Mouse (Mus musculus) kidney, postnatal 36 days (tissue): ENCODE results near the gene Ppcdc.
"Not testable (repeated sequence)": the region's sequence is repeated elsewhere in the genome, so short reads cannot be mapped to it uniquely, and the experiment has no call there.

Experiments used
- DNase-seq, 2 experiments: peaks; one replicate each; pipeline ENCODE4 v3.0.0; 2021 to 2022; ENCODE audit warnings: mixed read lengths in 2 of 2

Gene Ppcdc

DNA sequence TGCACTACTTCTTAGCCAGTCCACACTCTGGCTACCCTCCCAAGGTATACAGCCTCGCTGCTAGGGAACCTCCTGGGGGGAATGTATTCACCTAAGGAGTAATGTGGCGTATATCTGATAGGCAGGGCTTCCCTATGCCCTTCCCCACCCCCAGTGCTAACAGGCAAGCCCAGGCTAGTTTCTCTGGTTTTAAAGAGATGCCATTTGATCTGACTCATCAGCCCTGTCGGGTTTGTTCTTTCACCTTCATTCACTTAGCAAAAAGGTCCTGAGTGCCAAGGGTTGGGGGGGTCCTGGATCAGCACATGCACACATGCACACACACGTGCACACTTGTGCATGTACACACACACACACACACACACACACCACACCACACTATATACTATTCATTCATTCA is 12.0 kb downstream of the Ppcdc start:
- no peak for DNase-seq

DNA sequence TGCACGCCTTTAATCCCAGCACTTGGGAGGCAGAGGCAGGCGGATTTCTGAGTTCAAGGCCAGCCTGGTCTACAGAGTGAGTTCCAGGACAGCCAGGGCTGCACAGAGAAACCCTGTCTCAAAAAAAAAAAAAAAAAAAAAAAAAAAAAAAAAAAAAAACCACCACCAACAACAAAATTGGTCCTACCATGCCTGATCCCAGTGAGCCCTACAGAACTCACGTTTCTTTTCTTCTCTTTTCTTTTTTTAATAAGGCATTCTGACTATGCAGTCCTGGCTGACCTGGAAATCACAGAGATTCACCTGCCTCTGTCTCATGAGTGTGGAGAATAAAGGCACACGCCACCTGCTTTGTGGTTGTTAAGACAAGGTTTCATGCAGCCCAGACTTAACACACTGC is 12.8 kb downstream of the Ppcdc start:
- not testable (repeated sequence) for DNase-seq

DNA sequence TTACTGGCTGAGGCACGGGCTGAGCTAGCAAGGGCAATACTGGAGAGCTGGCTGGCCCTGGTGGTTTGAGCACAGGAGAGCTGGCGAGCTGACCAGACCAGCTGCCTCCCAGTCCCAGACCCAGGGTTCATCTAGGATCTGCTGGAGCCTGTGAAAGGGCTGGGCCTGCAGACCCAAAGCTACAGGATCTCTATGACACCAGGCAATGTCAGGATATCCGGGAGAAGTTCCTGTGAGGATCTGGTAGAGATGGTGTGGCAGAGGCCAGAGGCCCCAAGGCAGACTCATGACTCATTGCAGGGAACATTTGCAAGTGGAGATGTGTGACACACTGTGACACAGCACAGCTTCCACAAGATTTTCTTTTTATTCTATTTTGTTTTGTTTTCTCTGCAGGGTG is 14.8 kb downstream of the Ppcdc start:
- peak; percentile 18 to 54 for DNase-seq

DNA sequence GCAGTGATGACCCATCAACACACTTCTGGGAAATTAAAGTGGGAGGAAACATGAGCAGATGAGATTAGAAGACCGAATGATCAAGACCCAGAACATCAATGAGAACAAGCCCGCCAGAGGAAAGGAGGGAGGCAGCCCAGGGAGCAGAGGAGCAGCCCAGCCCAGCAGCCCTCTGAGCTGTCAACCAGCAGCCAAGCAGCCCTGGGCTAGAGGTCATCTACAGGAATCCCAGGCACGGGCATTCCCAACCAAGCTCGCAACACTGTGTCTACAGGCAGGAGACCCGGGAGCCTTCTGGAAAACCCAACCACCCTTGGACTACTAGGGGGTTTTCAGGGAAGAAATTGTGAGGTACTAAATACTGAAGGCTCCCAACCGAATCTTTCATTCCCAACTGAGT is 15.9 kb downstream of the Ppcdc start:
- no peak for DNase-seq

DNA sequence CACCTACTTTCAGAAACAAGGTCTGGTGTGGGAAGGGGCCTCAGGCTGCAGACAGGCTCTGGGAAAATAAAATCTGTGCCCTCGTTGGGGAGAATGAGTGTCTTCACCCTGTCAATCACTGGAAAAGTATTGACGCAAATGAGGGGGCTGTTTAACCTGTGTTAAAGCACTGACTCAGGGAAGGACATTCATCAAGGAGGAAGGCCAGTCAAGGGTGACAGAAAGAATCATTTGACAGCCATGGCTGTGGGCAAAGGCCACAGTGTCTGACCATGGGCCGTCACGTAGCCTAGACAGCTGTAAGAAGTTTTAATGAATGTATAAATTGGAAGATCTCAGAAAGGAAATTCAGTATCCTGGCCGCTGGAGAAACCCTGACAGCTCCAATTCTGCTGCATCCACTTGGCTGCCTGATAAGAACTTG is 18.2 kb downstream of the Ppcdc start:
- DNase-seq, result peak; percentile 19 to 24

DNA sequence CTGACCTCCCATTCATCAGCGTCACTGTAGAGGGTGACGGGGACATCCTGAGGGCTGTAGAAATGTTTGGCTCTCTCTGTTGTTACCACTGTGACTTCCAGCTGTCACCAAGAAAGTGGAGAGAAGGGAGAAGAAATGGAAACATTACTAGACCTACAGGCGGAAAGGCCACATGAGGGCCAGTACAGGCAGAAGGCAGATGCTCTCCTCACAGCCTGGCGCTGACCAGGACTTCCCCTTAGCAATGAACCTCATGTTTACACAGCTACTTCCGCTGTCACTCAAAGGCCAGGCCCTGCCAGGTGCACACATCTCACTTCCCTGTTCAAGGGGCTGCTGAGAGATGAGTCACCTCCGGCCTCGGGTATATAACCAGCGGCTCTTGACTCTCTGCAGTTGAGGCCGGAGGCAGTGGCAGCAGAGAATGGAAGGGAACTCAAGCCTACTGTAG is 18.8 kb downstream of the Ppcdc start:
- DNase-seq, result peak; percentile 67 to 78

DNA sequence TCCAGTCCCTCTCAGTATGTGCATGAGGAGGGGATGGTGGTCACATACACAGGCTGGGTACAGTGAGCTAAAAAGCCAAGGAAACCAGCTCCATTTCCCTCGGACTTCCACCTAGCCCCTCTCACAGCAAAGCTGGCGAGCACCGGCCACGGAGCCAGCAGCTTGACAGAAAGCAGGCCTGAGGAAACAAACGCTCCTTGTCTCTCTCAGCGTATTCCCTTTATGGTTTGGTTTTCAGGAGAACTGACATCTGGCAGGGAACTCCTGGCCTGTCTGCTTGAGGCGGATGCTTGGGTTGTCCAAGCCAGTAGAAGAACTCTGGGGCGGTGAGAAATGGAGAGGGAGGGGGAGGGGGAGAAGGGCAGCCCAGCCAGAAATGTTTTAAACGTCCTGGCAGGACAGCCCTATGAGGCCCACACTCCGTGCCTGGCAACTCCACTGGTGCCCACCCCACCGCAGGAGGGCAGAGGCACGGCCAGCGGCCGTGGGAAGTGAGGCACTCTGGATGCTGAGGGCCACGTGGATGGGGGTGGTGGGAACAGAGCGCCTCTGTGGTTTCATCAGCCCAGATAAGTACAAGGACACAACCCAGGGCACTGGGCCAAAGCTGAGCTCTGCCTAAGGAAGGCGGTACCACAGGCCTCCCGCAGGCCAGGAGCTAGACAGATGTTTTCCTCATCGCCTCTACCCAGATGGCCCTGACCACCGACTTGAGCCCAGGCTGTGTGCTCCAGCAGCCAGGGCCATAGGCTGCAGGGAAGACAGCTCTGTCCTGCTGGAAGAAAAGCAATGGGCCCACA is 19.4 kb downstream of the Ppcdc start:
- peak; percentile 89 for DNase-seq

DNA sequence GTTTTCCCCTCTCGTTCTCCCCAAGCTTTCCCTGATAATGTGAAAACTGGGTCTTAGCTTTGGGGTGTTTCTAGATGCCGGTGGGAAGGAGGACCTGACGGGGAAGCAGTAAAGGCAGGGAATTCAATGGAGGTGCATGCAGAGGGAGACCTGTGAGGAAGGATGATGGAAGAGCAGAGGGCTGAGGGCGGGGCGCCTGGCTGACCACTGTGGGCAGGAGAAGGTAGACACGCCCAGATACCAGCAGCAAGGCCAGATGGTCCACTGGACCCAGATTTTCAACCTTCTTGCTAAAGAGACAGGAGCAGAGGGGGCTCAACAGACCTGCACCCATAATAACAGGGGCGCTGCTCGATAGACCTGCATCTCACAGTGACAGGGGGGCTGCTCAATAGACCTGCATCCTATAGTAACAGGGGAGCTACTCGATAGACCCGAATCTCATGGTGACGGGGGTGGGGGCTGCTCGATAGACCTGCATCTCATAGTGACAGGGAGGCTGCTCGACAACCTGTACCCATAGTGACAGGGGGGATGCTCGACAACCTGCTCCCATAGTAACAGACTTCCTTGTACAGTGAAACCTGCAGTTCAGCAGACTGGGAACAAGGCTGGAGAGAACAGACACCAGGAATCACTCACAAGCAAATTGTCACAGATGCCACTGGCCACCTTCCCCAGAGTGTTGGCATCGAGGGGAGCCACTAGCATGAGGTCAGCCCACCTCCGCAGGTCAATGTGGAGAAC is 20.2 kb downstream of the Ppcdc start:
- DNase-seq, result no peak

DNA sequence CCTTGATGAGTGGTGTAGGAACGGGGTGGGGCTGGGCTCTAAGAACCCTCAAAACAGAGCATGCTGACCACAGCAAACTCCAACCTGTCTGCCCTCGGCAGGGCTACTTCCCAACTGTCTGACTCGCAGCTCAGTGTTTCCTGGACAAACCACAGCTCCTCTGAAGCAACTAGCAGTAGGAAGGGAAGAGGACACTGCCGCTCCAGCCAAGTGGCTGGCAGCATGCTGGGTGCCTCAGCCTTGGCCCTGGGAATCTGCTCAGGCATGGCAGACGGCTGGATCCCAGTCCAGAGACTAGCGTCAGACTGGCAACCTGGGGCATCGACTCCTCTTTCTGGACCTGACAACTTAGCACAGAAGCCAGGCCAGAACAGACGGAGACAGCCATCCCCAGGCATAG is 22.6 kb downstream of the Ppcdc start:
- no peak for DNase-seq

DNA sequence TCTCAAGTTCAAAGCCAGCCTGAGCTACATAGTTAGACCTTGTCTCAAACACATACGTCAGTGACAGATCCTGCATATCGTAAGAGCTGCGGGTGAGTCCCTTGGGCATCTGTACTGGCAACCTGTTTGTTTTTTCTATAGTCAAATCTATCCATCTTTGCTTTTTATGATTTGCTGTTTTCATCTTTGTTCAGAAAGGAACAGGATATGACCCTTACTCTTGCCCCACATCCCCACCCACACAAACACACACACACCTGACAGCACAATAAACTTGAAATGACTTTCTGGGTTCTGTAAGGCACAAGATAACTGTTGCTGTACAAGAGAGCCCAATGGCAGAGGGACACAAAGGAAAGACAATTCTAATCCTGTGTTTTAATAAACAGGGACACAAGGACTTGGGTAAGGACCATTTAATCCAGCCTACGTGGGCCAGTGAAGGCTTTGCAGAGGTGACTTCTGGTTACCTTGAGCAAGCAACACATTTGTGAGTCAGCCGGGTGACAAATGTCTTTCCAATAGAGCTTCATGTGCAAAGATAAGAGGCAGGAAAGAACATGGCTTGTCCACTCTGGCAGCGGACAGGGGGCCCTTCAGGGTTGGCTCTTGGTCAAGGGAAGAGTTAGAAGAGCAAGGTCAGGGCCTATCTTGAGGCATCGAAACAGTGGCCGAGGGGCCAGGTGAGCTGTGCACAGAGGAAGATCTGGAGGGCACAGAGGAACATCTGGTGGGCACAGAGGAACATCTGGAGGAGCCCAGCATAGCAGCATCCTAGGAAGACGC is 32.6 kb downstream of the Ppcdc start:
- no peak for DNase-seq

DNA sequence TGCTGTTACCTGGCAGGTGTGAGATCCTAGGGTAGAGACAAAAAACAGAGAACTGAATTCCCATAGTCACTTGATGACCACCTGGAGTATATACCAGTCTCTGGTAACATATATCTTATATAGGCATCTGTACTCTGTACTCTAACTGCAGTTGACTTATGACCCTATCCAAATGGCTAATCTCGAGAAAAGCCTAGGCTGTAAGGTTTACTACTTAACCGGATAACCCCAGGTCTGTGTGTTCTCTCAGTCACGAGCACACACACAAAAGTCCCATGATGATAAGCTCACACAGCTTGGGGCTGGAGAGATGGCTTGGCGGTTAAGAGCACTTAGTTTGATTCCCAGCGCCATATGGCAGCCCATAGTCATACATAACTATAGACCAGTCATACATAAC is 33.5 kb downstream of the Ppcdc start:
- DNase-seq, result no peak

DNA sequence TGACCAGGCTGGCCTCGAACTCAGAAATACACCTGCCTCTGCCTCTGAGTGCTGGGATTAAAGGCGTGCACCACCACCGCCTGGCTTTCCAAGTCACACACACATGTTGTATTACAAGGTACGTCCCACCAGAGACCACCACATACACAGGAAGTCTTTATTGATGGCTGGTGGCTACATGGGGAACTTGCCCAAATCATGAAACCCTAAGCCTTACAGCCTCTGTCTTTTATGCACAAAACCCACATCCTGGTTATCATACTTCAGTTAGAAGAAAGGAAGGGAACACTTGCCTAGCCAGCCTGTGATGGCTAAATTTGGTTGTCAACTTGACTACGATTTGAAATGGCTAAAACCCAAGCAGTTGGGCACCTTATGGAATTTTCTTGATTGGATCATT is 35.9 kb downstream of the Ppcdc start:
- no peak for DNase-seq

DNA sequence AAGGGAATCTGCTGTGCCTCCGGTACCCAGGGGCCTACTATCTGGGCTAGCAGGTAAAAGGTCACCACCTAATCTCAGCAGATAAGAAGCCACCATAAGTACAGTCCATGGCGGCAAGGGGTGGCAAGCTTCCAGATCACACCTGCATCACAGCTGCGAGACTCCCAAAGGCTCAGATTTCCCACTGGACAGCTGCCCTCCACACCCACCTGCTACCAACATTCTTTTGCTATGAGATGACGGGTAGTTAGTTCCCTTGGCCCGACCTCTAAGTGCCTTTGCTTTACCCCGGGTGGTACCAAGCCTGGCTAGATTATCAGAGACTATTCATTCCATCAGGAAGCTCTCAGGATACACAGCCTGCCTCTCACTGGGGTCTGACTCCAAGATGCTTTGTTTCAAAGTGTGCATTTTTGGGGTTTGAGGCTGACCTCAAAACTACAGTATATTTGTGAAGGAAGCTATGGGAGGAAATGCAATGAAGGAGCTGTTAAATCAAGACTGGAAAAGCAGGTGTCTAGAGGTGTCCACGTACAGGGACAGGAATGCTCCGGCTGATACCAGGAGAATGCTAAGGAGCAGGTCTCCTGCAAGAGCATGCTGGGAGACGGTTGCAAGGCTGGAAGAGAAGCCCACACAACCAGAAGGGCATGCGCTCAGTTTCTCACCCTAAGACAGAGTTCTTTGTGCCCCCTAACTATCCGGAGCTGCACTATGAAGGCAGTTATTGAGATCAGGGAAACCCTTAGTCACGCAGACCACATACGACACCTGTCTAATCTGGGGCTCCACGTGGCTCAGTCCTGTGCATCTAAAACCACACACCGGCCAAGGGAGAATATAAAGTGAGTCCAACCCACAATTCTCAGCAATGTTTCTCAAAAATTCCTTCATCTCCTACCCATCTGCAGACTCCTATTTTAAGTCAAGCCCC is 37.3 kb downstream of the Ppcdc start:
- DNase-seq, result no peak

DNA sequence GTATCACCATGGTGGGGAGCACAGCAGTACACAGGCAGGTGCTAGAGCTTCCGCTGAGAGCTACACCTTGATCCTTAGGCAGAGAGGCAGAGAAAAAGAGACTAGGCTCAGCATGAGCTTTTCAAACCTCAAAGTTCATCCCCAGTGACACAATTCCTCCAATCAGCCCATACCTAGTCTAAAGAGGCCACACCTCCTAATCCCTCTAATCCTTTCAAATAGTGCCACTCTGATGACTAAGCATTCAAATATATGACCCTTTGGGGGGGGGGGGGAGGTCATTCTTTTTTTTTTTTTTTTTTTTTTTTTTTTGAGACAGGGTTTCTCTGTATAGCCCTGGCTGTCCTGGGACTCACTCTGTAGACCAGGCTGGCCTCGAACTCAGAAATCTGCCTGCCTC is 41.2 kb downstream of the Ppcdc start:
- no peak for DNase-seq

DNA sequence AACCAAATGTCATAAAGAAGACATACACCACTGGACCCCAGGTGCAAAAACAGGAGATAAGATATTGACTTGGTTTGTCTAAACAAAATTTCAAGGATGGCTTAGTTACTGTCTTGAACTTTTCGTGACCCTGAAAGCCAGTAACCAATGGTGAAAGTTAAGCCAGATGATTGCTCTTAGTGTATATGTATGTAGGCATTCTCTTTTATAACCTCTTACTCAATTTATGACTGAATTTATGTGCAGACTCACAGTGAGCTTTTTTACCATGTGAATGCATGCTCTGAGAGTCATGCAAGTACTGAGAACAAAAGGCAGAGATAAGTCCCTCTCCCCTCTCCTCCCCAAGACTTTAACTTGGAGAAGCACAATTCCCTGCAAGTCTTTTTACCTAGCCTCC is 47.0 kb downstream of the Ppcdc start:
- no peak for DNase-seq

DNA sequence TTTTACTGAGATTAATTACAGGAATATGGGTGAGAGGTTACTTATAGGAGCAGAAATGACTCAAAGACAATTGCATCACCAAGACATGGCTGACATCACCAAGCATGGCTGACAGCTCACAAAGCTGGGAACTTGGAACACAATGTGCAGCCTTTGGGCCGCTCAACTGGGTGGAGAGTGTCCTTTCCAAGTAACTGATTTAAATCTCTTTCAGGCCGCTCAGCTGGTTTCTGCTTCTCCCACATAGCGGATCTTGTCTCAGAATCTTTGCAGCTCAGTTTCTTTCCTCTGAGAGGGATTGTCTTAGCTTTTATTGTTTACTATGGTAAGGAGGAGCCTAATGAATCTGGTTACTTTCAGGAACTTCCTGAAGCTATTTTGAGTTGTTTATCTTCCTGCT is 49.1 kb downstream of the Ppcdc start:
- DNase-seq, result no peak

DNA sequence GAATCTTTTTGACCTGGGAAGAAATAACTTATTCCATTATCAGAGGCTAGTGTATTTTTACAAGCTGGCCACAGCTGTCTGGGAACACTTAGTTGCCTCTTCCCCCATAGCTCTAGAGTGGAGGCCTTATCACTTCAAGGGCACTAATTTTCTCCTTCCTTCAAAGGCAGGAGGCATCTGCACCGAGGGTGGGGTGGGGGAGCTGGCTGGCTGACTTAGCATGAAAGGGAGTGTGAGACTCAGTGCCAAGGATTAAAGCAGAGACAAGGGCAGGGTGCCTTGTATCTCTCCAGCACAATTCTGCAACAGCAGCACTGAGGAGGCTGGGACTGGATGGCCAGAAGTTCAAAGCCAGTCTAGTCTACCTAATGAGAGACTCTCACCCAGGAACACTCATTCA is 50.8 kb downstream of the Ppcdc start:
- no peak for DNase-seq

DNA sequence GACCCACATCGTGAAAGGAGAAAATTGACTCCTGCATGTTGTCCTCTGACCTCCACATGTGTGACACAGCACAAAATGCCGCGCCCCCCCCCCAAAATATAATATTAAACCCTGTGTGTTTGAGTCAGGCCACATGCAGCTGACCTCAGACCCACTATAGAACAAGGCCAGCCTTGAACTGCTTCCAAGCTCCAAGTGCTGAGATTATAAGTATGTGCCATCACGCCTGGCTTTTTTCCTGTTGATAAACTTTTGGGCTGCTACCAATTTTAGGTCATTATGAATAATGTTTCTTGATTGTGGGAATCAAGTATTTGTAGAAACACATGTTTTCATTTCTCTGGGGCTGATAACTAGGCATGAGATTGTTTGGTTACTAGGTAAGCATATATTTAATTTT is 53.0 kb downstream of the Ppcdc start:
- no peak for DNase-seq

DNA sequence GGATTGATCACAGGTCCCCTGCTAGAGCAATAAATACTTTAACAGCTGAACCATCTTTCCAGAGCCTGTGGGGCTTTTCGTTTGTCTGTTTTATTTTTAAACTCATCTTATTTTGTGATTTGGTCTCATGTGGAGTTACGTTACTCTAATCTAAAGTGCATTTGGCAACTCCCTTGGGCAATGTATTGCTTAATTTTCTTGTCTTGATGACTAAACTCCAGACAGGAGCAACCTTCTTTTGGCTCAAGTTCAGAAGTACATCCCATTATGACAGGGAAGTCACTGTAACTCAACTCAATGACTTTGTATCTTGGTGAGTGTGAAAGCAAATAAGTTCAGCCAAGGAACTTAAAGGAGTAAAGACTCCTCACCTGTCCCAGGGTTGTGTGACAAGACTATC is 55.3 kb downstream of the Ppcdc start:
- DNase-seq, result no peak

DNA sequence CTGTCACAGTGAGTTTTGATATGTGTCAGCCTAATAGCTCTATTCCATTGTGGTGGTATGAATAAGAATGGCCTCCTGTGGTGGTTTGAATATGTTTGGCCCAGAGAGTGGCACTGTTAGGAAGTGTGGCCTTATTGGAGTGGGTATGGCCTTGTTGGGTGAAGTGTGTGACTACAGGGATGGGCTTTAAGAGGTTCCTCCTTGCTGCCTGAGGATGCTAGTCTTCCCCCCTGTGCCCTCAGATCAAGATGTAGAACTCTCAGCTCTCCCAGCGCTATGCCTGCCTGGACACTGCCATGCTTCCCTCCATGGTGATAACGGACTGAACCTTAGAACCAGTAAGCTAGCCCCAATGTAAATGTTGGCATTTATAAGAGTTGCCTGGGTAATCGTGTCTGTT is 78.9 kb downstream of the Ppcdc start:
- no peak for DNase-seq

DNA sequence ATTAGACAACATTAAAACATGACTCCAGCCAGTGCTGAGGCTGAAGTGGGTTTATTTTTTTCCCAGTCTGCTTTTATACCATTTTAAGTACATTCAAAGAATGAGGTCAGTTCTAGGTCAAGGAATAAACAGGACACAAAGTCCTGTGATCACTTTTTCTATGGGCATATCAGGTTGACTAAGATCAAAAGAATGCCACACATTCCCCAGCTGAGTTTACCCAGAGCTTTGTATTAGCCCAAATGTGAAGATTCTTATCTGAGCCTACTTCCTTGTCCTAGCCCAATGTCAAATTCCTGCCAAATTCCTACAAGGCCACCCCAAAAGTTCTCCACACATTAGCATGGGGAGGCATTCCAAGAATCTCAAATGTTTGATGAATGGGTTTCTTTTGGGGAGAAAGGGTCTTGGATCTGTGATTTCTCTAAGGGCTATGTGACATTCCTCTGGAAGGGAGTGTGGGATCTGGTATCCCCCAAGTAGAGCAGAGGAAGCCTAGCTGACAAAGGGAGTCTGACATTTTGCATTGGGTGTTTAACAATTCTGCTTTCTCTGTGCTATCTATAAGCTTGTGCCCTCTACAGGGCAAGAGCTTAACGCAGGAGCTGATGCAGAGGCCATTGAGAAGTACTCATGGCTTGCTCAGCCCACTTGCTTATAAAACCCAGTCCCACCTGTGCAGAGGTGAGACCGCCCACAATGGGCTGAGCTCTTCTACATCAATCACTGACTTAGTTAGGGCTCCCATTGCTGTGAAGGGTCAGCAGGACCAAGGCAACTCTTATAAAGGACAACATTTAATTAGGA is 85.3 kb downstream of the Ppcdc start:
- DNase-seq, result no peak

DNA sequence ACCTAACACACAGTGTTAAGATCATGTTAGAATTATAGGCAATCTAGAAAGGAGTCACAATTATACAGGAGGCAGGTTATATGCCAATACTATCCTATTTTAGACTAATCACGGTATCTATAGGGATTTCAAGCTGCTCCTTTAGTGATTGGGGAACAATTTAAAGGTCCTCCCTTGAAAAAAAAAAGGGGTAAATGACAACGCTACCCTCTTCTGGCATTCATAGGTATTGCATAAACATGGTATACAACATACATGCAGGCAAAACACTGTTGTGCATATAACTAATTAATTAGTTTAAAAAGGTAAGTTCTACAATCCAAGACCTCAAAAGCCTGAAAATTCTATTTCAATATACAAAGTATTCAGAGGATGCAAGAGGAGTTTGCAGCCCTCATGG is 88.6 kb downstream of the Ppcdc start:
- no peak for DNase-seq
